Mouse (Mus musculus) cerebral cortex, adult 2 months (tissue): ENCODE measurements around the gene Sdad1.

Source experiments
- WGBS: fragments of 180-500 bp; shearing (Covaris S2); methylation state at CpG from one replicate; pipeline ENCODE4 v1.1.7; 2018; 5-methylcytosine and 5-hydroxymethylcytosine counted together

Sdad1 gene

DNA sequence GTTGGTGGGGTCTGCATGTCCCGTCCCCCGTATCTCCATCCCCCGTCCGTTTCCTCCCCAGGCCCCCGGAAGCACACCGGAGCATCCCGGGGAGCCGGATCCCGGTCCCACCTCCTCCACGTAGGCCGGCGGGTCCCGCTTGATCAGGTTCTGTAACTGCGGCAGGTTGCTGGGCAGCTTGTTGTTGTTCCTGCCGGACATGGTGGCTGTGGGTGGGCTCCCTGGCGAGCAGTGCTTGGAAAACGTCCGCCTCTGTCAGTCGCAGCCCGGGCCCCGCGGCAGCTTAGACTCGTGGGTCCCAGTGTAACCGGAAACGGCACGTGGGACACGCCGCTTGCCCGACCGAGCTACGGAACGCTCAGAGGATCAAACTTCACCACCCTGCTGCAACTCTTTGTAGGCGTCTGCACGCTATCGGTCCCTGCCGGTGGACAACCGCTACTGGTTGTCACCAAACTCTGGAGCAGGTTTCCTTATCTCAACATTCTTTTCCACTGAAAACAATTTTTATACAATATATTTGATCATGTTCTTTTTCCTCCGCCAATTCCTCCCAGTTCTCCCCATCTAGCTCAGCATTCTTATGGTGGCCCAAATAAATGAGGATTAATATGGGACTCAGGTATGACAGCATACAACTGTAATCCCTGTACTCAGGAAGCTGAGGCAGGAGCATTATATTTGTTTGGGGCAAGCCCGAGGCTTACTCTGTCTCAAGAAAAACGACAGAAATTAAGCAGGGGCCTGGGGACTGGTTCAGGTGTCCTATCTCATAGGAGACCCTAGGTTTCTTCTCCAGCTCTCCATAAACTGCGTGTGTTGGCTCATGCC lies at the start of gene Sdad1:
TSS of gene Sdad1 (minus strand) at position 799 of the 831 bp plus-strand sequence.
- 3% methylated on average over 41 of the region's 41 CpGs for WGBS

DNA sequence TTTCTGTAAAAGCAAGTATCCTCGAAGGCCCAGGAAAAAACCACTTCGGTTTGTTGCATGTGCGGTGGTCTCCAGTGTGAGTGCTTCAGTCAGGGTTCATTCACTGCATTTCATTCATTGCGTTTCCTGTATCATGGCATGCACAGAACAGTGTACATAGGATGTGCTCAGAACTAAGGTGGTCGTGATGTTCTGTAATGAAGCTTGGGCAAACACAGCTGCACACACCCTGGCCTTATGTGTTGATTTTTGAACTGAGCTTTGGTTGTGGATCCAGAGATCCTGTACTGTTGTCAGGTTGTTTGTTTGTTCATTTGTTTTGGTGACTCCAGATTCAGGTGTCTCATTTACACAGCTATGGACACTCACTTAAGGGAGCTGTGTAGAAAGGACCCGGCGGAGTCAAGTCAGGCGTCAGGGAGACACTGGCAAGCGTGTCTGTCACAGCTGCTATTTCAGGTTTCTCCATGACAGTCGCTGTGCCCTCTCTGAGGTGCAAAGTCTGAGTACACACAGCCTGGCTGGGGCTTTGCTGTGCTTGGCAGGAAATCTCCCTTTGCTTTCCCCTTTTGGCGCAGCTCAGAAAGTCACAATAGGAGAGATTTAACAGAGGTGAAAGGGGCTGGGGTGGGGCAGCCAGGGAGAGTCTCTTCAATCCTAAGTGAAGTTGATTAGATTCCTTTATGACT lies 48.6 kb upstream of the Sdad1 start:
- WGBS = 81% methylated on average over 11 of the region's 11 CpGs

DNA sequence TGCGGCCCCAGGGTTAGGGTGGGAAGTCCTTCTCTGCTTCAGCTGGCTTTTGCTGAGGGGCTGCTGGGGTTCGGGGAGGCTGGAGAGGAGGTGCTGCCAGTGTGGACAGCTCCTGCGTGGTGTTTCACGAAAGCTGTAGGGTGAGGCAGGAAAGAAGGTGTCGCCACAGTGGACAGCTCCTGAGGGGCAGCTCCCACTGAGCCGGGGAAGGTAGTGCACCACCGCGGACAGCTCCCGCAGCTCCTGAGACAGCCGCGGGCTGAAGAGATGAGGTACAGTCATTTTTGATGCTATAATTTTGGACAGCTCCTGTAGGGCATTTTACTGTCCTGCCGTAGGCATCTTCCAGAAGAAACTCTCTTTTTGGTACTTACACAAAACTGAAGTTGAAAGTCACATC lies 47.8 kb upstream of the Sdad1 start:
- 65% methylated on average over 12 of the region's 12 CpGs for WGBS

DNA sequence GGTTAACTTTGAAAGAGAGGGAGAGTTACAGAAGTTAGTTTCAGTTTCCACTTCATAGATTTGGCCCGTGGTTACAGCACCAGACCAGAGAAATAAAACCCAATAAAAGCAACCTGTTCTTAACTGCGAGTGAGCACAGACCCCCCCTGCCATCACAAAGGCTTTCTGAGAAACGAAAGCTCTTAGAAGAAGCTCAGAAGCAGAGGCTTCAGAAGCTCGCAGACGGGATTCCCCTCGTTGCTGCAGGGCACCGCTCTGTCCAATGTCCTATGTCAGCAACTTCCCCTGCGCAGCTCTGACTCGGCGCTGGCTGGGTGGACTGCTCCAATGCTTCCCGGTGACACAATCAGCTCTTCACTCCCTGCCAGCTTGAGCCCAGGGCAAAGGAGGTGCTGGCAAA lies 43.2 kb upstream of the Sdad1 start:
- WGBS = 54% methylated on average over 11 of the region's 11 CpGs

DNA sequence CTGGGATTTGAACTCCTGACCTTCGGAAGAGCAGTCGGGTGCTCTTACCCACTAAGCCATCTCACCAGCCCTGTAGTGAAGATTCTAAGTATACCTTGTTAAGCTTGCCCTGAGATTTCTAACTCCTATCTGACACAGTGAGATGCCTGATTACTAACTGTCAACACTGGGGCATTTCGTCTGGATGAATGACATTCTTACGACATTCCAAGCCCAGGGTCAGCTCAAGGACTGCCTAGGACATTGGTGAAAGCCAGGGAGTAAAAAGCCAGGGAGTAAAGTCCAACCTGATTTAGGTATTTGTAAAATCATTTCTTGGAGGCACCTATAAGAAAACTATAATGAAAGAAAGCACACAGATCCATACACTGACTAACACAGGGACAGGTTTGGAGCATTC lies 42.4 kb upstream of the Sdad1 start:
- 89% methylated on average over 4 of the region's 4 CpGs for WGBS

DNA sequence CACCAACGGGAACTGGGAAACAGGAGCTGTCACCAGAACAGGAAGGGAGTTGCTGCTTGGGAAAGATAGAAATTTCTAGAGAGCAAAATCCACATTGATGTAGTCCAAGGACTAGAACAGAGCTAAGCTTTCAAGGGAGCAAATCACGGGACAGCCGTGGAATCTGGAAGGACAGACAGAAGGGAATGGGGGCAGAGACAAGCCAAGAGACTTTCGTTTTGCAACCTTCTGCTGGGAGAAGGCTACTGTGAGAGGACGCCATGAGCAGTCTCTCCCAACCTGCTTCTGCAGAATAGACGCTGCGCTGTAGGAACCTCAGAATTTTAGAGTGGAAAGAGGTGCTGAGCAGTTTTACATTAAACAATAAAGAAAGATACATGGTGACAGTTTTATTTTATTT lies 39.5 kb upstream of the Sdad1 start:
- whole genome bisulfite sequencing = 89% methylated on average over 7 of the region's 7 CpGs

DNA sequence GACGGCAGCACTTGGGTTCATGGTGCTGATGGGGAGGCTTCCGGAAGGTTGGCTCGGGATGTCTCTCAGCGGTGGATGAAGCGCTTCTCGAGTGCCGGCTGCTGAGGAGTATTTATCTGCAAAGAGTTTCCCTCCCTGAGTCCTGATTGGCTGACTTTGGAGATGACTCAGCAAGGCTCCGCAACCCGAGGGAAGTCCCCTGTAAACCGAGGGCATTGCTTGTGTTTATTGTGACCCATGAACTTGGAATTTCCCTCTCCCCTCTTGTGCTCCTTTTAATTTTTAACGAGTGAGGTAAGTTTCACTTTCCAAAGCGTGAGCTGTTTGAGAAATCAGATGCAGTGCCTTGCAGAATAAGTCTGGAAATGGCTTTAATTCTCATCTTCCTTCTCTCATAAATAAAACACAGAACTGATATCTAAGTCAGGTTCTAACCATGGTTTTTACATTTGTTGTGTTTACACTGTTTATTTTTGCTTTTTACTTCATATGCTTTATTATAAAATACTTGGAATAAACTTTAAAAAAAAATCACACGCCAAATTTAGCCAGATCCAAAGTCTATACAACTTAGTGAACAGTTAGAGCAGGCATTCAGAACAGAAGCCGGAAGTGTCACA lies 38.6 kb upstream of the Sdad1 start, which contains the start of gene Cxcl10:
TSS of gene Cxcl10 (minus strand) at position 96 of the 620 bp plus-strand sequence.
- 9% methylated on average over 14 of the region's 14 CpGs for WGBS

DNA sequence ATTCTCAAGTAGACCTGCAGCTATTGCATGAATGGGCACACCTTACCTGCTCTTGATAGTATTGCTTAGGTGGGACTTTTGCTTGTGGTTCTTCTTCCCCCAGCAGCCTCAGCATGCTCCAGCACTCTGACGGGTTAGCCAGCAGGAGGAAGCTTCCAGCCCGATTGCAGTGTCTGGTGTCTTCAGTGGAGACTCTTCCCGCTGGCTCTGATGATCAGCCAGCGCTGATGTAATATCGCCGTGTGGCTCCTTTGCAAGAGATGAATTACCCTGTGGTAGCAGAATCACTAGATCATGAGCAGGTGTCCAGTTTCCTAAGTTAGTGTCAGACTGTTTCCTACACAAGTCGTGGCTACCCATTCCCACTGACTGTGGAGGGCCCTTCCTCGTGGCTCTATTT lies 34.7 kb upstream of the Sdad1 start:
- WGBS = 93% methylated on average over 8 of the region's 8 CpGs

DNA sequence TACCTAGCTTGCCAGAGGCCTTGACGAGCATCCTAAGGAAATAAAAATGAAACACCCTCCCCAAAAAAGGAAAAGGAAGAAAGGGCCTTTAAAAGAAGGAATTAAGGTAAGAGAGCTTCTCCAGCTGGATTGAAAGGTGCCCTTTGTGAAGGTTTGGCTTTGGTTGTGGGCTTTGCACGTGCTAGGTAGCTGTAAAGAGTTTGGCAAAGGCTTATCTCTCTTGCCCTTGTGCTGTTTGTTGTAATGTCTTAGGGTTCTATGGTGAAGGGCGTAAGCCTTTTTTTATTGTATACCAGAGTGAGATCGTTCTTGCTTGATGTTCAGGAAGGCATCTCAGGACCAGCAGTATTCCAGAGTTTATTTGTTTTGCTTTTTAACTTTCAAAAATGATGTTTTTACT lies 30.3 kb upstream of the Sdad1 start:
- 80% methylated on average over 4 of the region's 4 CpGs for WGBS

DNA sequence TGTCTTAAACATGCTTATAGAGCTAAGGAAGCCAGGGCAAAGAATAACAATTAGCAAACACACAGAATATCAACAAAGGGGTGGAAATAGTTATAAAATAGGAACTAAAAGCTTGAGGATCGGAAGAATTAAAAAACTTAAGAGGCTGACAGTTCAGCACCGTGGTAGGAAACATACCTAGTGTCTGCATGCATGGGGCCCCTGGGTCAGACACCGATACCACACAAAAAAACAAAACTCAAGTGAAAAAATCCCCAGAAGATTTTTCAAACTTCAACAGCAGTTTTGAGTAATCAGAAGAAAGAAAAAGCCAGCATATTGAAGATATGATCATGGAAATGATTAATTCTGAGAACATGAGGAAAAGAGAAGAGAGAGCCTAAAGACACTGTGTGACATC lies 26.5 kb upstream of the Sdad1 start:
- WGBS = 81% methylated on average over 3 of the region's 3 CpGs

DNA sequence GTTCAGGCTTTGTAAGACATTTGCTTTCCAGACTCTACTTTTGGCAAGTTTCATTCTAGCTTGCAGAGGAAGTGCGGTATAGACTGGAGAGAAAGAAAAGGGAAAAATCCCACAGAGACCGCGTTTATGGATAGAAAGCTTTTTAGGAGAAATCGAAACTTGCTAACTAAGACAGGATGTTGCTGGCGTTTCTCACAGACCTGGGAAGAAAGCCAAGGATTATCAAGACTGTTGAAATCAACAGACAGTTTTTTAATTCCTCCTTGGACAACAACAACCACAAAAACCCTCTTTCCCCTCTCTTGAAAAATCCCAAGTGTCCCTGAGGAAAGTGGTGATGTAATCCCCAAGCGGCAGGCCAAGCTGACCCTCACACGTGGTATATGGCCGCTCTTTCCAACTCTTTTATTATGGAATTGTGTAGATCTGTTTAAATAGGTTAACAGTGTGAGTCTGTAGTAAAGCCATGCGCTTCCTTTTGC lies 22.1 kb upstream of the Sdad1 start:
- 11% methylated on average over 9 of the region's 9 CpGs for WGBS

DNA sequence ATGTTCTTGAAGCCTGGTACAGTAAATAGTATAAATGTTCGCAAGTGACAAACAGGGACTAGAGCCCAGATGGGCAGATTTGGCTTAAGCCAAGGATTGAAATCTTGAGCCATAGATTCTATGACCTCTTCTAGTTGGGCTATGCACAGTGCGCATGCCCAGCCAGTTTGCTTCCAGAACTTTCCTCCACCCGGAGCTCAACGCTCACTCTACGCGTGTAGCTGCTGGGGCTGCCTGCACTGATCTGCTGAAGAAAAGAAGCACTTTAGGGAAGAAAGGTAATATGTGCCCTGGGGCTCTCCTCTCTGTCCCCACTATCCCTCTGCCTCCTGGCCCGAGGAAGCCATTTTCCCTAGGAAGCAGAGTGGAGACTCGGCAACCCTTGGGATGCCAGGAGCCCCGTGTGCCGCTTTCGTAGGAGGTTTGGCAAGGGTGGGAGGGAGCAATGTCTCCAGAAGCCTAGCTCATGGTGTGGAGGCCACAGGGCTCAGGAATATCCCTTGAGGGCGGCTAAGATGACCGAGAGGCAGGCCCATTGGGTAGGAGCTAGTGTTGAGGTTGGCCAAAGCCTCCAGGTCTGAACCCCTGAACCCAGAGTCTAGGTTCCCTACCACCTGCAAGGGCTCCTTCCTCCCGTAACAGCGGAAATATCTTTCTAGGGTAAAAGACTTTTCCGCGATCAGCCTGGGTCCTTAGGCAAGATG lies 21.5 kb upstream of the Sdad1 start, which contains the start of gene Art3:
TSS of gene Art3 (plus strand) at position 193 of the 704 bp plus-strand sequence.
- 86% methylated on average over 17 of the region's 17 CpGs for WGBS

DNA sequence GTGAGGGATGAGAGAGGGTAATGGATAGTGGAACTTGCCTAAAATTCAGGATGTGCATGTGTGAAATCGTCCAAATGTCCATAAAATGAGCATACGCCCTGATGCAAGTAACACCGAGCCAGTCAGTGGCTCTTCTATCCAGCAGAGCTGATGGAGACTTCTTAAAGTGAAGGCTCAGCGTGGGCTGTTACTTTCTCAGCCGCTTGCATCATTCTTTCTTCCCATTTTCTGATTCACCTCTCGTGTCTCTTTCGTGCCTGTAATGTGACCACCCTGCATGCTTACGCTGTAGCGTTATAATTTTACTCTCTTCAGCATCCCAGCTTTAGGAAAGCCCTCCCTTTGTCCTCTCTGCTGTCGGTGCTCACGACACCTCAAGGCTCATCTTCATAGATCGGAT lies 20.8 kb upstream of the Sdad1 start:
- WGBS = 89% methylated on average over 12 of the region's 12 CpGs

DNA sequence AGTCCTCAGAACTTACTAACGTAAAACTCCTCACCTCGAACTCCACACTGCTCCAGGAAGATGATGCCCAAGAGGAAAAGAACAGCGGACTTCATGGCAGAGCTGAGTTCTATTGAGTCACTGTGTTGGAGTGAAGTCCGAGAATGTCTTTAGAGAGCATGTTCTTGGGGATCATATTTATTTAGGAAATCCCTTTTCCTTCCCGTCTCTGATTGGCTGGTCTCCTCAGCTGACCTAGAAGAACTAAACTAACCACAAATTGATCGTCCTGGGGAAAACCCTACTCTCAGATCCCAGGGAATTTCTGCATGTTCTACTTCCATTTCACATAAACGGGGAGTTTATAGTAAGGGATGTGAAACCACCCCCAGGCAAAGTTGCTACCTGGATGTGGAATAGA lies 17.6 kb upstream of the Sdad1 start, which contains the start of gene Cxcl9:
TSS of gene Cxcl9 (minus strand) at position 151 of the 400 bp plus-strand sequence.
- 88% methylated on average over 7 of the region's 7 CpGs for WGBS

DNA sequence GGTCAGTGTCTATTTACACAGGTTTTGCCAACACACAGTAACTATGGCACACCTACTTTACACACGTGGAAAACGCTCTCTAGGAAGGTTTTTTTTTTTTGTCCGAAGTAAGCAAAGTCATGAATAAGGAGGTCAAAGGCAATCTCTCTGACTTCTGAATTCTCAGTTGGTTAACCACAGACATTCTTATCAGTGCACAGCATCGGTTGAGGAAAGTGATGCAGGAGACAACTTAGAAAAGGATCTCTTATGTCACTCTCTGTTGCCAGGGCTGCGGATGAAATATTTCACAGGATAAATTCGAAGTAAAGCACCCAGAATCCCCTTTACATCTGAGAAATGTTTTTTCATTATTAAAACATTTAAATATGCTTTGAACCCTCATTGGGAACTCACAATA lies 17.1 kb upstream of the Sdad1 start:
- WGBS = 84% methylated on average over 6 of the region's 6 CpGs

DNA sequence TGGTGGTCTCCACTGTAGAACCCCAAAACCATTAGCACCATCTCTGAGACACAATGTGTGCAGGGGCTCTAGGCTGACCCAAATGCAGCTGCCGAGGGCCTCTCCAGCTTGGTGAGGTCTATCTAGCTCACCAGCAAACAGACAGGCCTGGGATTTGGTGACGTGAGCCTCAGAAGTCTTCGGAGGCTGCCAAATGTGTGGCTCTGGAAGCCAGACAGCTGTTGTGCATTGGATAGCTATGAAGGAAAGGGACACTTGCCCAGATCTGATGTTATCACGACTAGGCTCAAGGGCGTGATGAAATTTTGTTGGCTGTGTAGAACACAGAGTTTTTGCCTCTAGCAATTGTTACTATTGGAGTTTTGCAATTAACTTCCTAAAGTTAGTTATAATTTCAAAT lies 13.0 kb upstream of the Sdad1 start:
- 70% methylated on average over 5 of the region's 5 CpGs for WGBS

DNA sequence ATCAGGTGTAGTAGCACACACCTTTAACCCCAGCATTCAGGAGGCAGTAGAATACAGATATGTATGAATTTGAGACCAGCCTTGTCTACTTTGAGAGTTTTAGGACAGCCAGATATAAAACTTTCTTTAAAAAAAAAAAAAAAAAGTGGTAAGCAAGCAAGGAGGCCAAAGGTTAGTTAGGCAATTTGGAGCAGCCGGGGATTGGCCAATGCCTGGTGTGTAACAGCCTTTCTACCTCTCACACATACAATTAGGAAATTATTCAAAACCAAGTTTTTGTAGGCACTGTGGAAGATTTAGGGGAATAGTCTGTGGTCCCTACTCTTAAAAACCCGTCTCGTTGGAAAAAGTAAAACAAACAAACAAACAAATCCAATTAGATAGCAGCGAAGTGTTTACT lies 12.3 kb upstream of the Sdad1 start:
- WGBS = 96% methylated on average over 4 of the region's 4 CpGs

DNA sequence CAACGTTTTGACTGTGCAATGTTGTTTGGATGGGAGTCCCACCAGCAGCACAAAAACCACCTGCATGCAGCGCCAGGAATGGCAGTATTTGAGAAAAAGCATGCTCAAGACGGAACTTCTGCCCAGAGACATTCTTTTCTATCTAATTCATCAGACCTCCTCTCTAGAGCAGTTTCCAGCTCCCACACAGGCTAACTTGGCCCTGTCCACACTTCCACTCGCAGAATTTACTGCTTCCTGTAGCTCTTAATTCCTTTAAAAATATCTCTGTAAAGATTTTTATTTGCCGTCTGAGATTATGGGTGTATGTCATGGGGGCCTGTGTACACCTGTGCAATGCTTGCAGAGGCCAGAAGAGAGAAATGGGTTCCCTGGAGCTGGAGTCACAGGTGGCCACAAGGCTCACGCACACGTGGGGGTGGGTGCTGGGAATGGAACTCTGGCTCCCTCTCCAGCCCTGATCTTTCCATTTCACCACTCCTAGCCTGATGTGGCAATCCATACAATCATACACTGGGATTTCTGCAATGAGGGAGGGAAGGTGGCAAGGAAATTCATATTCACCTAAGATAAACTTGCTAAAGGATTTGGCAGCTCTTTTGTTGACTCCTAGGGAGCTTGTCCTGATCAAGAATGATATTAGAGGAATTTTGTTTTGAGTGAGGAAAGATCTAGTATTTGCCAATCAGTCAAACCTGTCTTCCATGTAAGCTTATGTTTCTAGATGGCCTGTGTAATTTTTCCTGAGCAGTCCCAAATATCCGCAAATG lies 11.5 kb upstream of the Sdad1 start:
- 68% methylated on average over 8 of the region's 8 CpGs for WGBS

DNA sequence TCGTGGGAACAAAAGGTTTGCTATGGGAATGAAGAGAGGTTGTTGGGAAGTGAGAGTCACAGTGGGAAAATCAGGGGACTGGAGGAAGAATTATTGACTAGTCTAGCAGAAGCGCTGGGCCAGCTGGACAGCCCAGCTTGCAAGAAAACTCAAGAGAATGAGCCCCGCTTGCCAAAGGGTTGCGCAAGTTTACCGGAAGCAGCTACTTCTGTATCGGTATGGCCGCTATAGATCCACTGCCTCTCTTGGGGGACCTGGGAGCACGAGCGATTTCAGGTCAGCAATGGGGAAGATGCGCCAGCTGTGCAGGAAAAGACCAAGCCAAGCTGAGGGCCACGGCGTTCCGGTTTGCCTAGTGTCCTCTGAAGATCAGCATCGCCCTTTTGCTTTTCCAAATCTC lies 8.3 kb upstream of the Sdad1 start:
- 87% methylated on average over 14 of the region's 14 CpGs for WGBS

DNA sequence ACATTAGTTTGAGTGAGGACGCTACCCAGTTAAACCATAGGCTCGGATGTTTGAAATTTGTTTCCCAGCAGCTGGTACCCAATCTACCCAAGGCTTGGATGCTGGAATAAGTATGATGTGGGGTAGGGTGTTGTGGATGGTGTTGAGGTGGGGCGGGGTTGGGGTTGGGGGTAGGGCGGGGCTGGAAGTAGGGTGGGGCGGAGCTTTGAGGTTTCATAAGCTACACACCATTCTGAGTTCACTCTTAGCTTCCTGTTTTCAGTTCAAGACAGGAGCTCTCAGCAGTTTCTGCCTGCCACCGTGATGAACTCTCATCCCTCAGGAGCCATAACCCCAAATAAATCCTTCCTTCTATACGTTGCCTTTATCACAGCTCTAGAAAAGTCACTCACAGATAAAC lies 7.8 kb upstream of the Sdad1 start:
- 86% methylated on average over 7 of the region's 7 CpGs for WGBS

DNA sequence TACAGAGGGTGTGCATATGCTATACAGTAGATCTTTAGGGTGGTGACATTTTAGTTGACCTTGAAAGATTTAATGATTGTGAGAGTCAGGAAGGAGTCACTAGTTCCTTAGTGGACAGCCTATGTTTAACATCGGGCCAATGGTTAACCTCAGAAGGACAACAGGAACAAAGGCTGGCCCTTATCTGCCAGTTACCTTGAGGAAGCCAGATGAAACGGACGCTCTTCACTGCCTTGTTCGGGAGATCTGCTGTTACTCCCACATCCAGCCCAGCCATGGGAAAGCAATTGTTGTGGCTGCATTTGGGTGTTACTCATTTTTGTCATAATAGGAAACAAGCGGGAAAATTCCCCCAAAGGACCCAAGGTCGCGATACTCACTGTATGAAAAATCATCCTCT lies 3.5 kb upstream of the Sdad1 start:
- WGBS = 81% methylated on average over 7 of the region's 7 CpGs
